Mouse (Mus musculus) C2C12 (cell line): ENCODE results near the gene Med13l. TPM values are rescaled to one million over a fixed set of nuclear protein-coding genes. Genes with fewer than 3 reads are reported as not detected.
A peak's percentile ranks its signal among the peaks of the same experiment; 100 is the strongest.

Experiments used
- H3K27me3 ChIP-seq: one replicate; pipeline ENCODE4 v1.6.1; 2011; ENCODE audit not compliant: control insufficient read depth, insufficient read depth, insufficient read length
- H3K36me3 ChIP-seq: one replicate; pipeline ENCODE4 v1.6.1; 2011; ENCODE audit not compliant: control insufficient read depth, insufficient read depth
- H3K4me3 ChIP-seq: one replicate; pipeline ENCODE4 v1.5.1; 2011; ENCODE audit warnings: mild to moderate bottlenecking, control low read depth; ENCODE audit not compliant: poor library complexity, insufficient read depth, severe bottlenecking
- H3K79me2 ChIP-seq: one replicate; pipeline ENCODE4 v1.6.1; 2011; ENCODE audit not compliant: control insufficient read depth, insufficient read depth
- H3K79me3 ChIP-seq: one replicate; pipeline ENCODE4 v1.6.1; 2011; ENCODE audit warnings: low read depth, control low read depth
- H3ac ChIP-seq: one replicate; pipeline ENCODE3; 2011; ENCODE audit warnings: low read depth; ENCODE audit not compliant: control insufficient read depth, insufficient read length
- CEBPB ChIP-seq: IDR thresholded peaks from one replicate; pipeline ENCODE4 v1.6.1; 2011; ENCODE audit warnings: low read depth, mild to moderate bottlenecking, control low read depth, moderate library complexity
- CTCF ChIP-seq: IDR thresholded peaks from one replicate; pipeline ENCODE4 v1.5.1; 2011; ENCODE audit not compliant: control insufficient read depth, insufficient read depth, insufficient read length
- FOSL1 ChIP-seq: IDR thresholded peaks from one replicate; pipeline ENCODE4 v1.8.0; 2011; ENCODE audit warnings: mild to moderate bottlenecking, low read length; ENCODE audit not compliant: poor library complexity, insufficient read depth, severe bottlenecking
- MAX ChIP-seq: IDR thresholded peaks from one replicate; pipeline ENCODE4 v1.6.1; 2011; ENCODE audit warnings: mild to moderate bottlenecking, control low read depth
- MYOD1 ChIP-seq: IDR thresholded peaks from one replicate; pipeline ENCODE4 v1.6.1; 2011; ENCODE audit warnings: low read depth; ENCODE audit not compliant: control insufficient read depth, insufficient read length
- MYOG ChIP-seq: IDR thresholded peaks from one replicate; pipeline ENCODE4 v1.6.1; 2011; ENCODE audit not compliant: control insufficient read depth, insufficient read length; ENCODE audit errors: extremely low read depth
- USF1 ChIP-seq: IDR thresholded peaks from one replicate; pipeline ENCODE4 v1.6.1; 2011; ENCODE audit warnings: low read depth, mild to moderate bottlenecking, control low read depth, moderate library complexity
- polyA plus RNA-seq: library from polyadenylated mRNA; unstranded; fragments of >200 nt; fragmentation: generic; extraction: Trizol; gene quantifications from one replicate; pipeline ENCODE4 v1.2.1, GENCODE M21; 2012; ENCODE audit warnings: missing spikeins

Med13l gene
- polyA plus RNA-seq, 1 experiment = 6.7 TPM

DNA sequence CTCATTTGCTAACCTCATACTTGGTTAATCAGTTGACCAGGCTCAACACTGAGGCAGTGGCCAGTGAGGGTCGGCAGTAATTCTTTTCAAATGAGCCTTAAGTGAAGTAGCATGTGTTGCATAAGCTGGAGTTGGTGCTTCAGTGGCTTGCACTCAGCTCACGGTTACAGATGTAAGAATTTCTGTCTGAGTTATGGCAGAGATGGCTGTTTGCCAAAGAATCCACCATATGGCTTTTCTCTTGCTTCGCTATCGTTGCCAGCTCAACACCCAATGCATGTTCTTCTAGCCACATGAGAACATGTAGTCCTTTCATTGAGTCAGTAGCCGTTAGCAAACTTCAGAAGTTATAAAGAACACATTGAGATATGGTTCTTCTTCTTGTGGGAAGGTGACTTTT lies 63.3 kb downstream of the Med13l start:
- H3K79me3 ChIP-seq = peaks cover 63% of the 10 kb centered on the region
- H3K4me3 ChIP-seq = no peak overlapping the region
- H3ac ChIP-seq = no peak overlapping the region
- no peak for TF ChIP-seq MYOD1
- TF ChIP-seq CTCF = no peak
- no peak for TF ChIP-seq FOSL1
- TF ChIP-seq CEBPB = no peak
- no peak for TF ChIP-seq USF1
- TF ChIP-seq MYOG = no peak
- no peak for TF ChIP-seq MAX
- no peaks in the 10 kb centered on the region for H3K27me3 ChIP-seq
- no peaks in the 10 kb centered on the region for H3K36me3 ChIP-seq
- H3K79me2 ChIP-seq = peaks cover 100% of the 10 kb centered on the region

DNA sequence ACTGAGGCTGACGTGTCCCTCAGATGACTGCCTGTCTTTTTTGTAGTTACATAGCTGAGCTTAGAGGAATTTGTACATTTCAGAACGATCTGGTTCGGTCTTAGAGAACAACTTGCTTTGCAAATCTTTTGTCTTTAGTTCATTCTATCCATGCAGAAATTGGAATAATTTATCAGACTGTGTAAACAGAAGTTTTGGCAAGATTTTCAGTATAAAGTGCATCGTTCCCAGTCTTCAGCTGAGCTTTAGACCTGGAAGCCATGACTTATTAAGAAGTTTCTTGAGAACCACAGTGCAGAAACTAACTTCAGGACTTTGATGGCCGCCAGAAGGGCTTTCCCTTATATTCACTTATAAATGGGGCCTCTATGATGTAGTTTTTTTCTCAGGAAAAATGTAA lies 67.2 kb downstream of the Med13l start:
- Histone ChIP-seq H3K27me3 (no peaks in the 10 kb centered on the region), H3K36me3 (no peaks in the 10 kb centered on the region), H3K79me2 (peaks cover 100% of the 10 kb centered on the region), H3ac (no peak overlapping the region), H3K79me3 (peaks cover 65% of the 10 kb centered on the region), H3K4me3 (no peak overlapping the region)
- no peak for TF ChIP-seq USF1
- TF ChIP-seq CEBPB = no peak
- no peak for TF ChIP-seq MAX

DNA sequence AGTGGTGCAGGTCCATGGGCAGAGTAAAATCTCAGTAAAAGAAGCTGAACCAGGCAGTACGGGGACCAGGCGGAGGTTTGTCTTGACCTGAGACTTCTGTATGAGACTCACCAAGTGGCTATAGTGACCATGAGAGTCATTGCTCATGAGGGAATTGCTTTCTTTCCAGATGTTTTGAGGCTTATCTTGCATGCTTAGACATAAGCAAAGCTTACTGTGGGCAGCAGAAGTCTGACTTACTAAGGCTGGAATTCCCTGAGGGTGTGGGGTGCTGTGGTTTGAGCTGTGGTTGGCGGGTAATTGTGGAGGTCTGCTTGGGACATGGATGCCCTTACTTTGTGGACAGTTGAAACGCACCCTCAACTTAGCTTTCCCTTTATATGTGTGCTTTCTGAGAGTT lies 67.7 kb downstream of the Med13l start:
- peaks cover 60% of the 10 kb centered on the region for H3K79me3 ChIP-seq
- H3K36me3 ChIP-seq = no peaks in the 10 kb centered on the region
- no peak for TF ChIP-seq USF1
- TF ChIP-seq MAX = peak; percentile 53
- H3ac ChIP-seq = no peak overlapping the region
- H3K79me2 ChIP-seq = peaks cover 100% of the 10 kb centered on the region
- no peaks in the 10 kb centered on the region for H3K27me3 ChIP-seq
- H3K4me3 ChIP-seq = no peak overlapping the region

DNA sequence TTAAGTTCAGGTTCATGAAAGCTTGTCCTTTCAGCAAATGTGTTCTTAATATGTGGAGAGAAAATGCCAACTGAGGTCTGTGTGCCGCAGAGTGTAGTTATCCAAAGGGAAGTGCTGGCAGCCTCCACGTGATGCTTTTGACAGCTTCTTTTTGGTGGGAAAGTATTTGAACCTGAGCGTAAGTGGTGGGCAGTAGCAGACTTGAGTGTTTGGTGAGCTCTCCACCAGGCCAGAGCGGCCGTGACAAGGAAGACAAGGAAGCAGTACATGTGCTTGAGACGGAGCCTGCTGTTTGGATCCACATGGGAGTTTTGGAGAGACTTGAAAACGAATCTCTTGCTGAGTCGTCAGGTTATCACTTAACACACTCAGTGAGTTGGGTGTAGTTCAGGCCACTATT lies 71.9 kb downstream of the Med13l start:
- H3ac ChIP-seq = no peak overlapping the region
- H3K79me2 ChIP-seq = peaks cover 99% of the 10 kb centered on the region
- H3K4me3 ChIP-seq = no peak overlapping the region
- no peak for TF ChIP-seq USF1
- TF ChIP-seq MYOG = no peak
- no peak for TF ChIP-seq FOSL1
- no peak for TF ChIP-seq CTCF
- TF ChIP-seq MAX = no peak
- no peak for TF ChIP-seq MYOD1
- no peak for TF ChIP-seq CEBPB
- no peaks in the 10 kb centered on the region for H3K27me3 ChIP-seq
- peaks cover 57% of the 10 kb centered on the region for H3K79me3 ChIP-seq
- H3K36me3 ChIP-seq = no peaks in the 10 kb centered on the region

DNA sequence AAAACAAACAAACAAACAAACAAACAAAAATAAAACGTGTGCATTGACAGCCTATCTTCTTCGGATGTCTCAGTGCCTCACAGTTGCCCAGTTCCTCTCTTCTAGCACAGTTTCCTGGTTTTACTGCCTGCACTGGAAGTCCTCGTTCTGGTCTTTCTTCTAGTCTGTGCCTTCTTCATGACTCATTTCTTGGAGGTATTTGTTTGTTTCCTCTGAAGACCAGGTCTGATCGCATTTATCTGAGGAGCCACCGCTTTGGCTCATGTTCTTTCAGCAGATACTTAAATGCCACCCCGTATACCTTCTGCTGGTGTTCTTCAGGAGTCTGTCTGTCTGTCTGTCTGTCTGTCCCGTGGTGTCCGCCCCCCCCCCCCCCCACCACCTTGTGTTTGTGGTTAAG lies 72.6 kb downstream of the Med13l start:
- TF ChIP-seq MAX = no peak
- TF ChIP-seq CEBPB = no peak
- peaks cover 95% of the 10 kb centered on the region for H3K79me2 ChIP-seq
- H3ac ChIP-seq = no peak overlapping the region

GRCm38 (mm10) chr5:118635476-118636187 lies 75.2 kb downstream of the Med13l start:
- TF ChIP-seq FOSL1 (no peak), USF1 (no peak), CTCF (no peak), MAX (no peak), MYOD1 (no peak), CEBPB (no peak), MYOG (no peak)
- peaks cover 56% of the 10 kb centered on the region for H3K79me3 ChIP-seq
- H3K36me3 ChIP-seq = no peaks in the 10 kb centered on the region
- no peaks in the 10 kb centered on the region for H3K27me3 ChIP-seq
- H3K4me3 ChIP-seq = no peak overlapping the region
- H3K79me2 ChIP-seq = peaks cover 95% of the 10 kb centered on the region
- no peak overlapping the region for H3ac ChIP-seq

More for the DNA sequence above, 72.6 kb downstream of the Med13l start:
- Histone ChIP-seq H3K79me3 (peaks cover 59% of the 10 kb centered on the region), H3K27me3 (no peaks in the 10 kb centered on the region), H3K4me3 (no peak overlapping the region), H3K36me3 (no peaks in the 10 kb centered on the region)
